Comparison of ENCODE assay signal across 8 mouse cellular contexts in genomic region chr16:50529511-50530416, GRCm38 (mm10).
A peak's percentile ranks its signal among the peaks of the same experiment; 100 is the strongest.
DNase-seq lines count a peak whose midpoint lies in the region; ATAC-seq and TF ChIP-seq lines count a peak whose summit lies in the region.

No protein-coding gene starts in this region.

- peak; percentile 76 for ATAC-seq in hindbrain, embryonic 11.5 days (ENCODE audit: low FRiP score)
- ATAC-seq in lung, embryonic 16.5 days (ENCODE audit: low read depth), result peak; percentile 72

- peaks cover 0 to 7% of the 10 kb centered on the region in 2 experiments; a peak in 2 of 4 replicates for H3K36me3 ChIP-seq in MEL (ENCODE audit: control insufficient read depth in 1 of 2, insufficient read depth in 2 of 2, low read length in 2 of 2)
- H3K36me3 ChIP-seq in hindbrain, embryonic 11.5 days (ENCODE audit: control insufficient read depth, insufficient read depth, low read length), result no peaks in the 10 kb centered on the region
- H3K36me3 ChIP-seq in lung, embryonic 16.5 days (ENCODE audit: control insufficient read depth, insufficient read depth, low read length), result no peaks in the 10 kb centered on the region
- H3K36me3 ChIP-seq in thymus, adult 2 months (ENCODE audit: control insufficient read depth, insufficient read depth, low read length), result no peaks in the 10 kb centered on the region

- WGBS in cerebellum, adult 2 months, result under 1% methylated on average over 46 of the region's 46 CpGs
- WGBS in hindbrain, embryonic 11.5 days, result under 1% methylated on average over 46 of the region's 46 CpGs
- under 1% methylated on average over 46 of the region's 46 CpGs for WGBS in lung, embryonic 16.5 days
- WGBS in thymus, adult 2 months, result 1% methylated on average over 46 of the region's 46 CpGs

- peak overlapping the region; percentile 82 to 85 for H3K4me3 ChIP-seq in MEL (ENCODE audit: control insufficient read depth in 1 of 2, insufficient read depth in 1 of 2, low read depth in 2 of 2, low read length in 2 of 2)
- H3K4me3 ChIP-seq in cerebellum, adult 2 months (replicated peaks; ENCODE audit: insufficient read depth, low read depth, low read length), result peak overlapping the region; percentile 74
- H3K4me3 ChIP-seq in hindbrain, embryonic 11.5 days (ENCODE audit: low read depth, low read length), result peak overlapping the region; percentile 67
- peak overlapping the region; percentile 74 for H3K4me3 ChIP-seq in lung, embryonic 16.5 days (ENCODE audit: low read length)
- peak overlapping the region; percentile 70 for H3K4me3 ChIP-seq in thymus, adult 2 months (ENCODE audit: control insufficient read depth, insufficient read depth, low read length)

- H3K27ac ChIP-seq in MEL (ENCODE audit: control insufficient read depth, low read depth, low read length), result peak overlapping the region; percentile 87
- H3K27ac ChIP-seq in cerebellum, adult 2 months (ENCODE audit: insufficient read depth, low read length), result no peak overlapping the region
- peak overlapping the region; percentile 83; the same call in 1 of the 2 replicates for H3K27ac ChIP-seq in hindbrain, embryonic 11.5 days (ENCODE audit: low read depth, low read length)
- H3K27ac ChIP-seq in lung, embryonic 16.5 days (ENCODE audit: low read length), result peak overlapping the region; percentile 95
- no peak overlapping the region for H3K27ac ChIP-seq in thymus, adult 2 months (ENCODE audit: control insufficient read depth, insufficient read depth, low read length)

- no peak for TF ChIP-seq EP300 in MEL (IDR thresholded peaks at IDR 0.05; ENCODE audit: low read depth in 1 of 2, low read length in 2 of 2)

- H3K9me3 ChIP-seq in MEL (replicated peaks; ENCODE audit: insufficient read depth, low read length), result no peaks in the 10 kb centered on the region
- no peaks in the 10 kb centered on the region for H3K9me3 ChIP-seq in hindbrain, embryonic 11.5 days (ENCODE audit: control insufficient read depth, low read length)
- H3K9me3 ChIP-seq in lung, embryonic 16.5 days (ENCODE audit: control insufficient read depth, low read length), result no peaks in the 10 kb centered on the region

- peaks cover 44% of the 10 kb centered on the region for H3K79me2 ChIP-seq in MEL (ENCODE audit: control insufficient read depth, insufficient read depth, low read length, poor library complexity)

- DNase-seq in MEL (ENCODE audit: low read depth, low spot score), result peak; percentile 84
- DNase-seq in cerebellum, adult 2 months, result peak; percentile 86 to 91
- peak; percentile 68 to 92 for DNase-seq in frontal cortex, adult 2 months (ENCODE audit: extremely low spot score in 1 of 2, low spot score in 1 of 2)
- DNase-seq in hindbrain, embryonic 11.5 days (ENCODE audit: low spot score), result peak; percentile 96
- DNase-seq in layer of hippocampus, adult 9-11 months, result peak; percentile 79
- peak; percentile 74 for DNase-seq in ovary, adult 18-20 months (ENCODE audit: low spot score)
- peak; percentile 73 for DNase-seq in thymus, adult 2 months

- peak; percentile 56 for TF ChIP-seq RAD21 in MEL (IDR thresholded peaks at IDR 0.05; ENCODE audit: low read depth, low read length)

- peaks cover 0 to 12% of the 10 kb centered on the region in 2 experiments; a peak in 3 of 4 replicates for H3K4me1 ChIP-seq in MEL (ENCODE audit: control insufficient read depth in 1 of 2, insufficient read depth in 2 of 2, low read length in 2 of 2)
- H3K4me1 ChIP-seq in cerebellum, adult 2 months (ENCODE audit: control insufficient read depth, insufficient read depth, low read length), result no peaks in the 10 kb centered on the region
- no peaks in the 10 kb centered on the region for H3K4me1 ChIP-seq in hindbrain, embryonic 11.5 days (replicated peaks; ENCODE audit: control insufficient read depth, insufficient read depth, low read length)
- H3K4me1 ChIP-seq in lung, embryonic 16.5 days (replicated peaks; ENCODE audit: control insufficient read depth, insufficient read depth, low read length), result 0 out of 2 replicates have a peak, but pooled peaks cover 2% of the 10 kb centered on the region
- H3K4me1 ChIP-seq in thymus, adult 2 months (replicated peaks; ENCODE audit: control insufficient read depth, insufficient read depth, low read length), result peaks cover 10% of the 10 kb centered on the region

- TF ChIP-seq CTCF in MEL (IDR thresholded peaks at IDR 0.05 in 2 of 3, conservative IDR thresholded peaks at IDR 0.05 in 1 of 3; ENCODE audit: control insufficient read depth in 1 of 3, insufficient read depth in 1 of 3, low read depth in 2 of 3, low read length in 3 of 3, poor library complexity in 1 of 3, severe bottlenecking in 1 of 3), result peak; percentile 78 to 93 (median 82)
- TF ChIP-seq CTCF in cerebellum, adult 2 months (IDR thresholded peaks at IDR 0.05; ENCODE audit: borderline replicate concordance, insufficient read depth, low read depth, low read length), result peak; percentile 75
- peak; percentile 91 for TF ChIP-seq CTCF in thymus, adult 2 months (IDR thresholded peaks at IDR 0.05; ENCODE audit: borderline replicate concordance, control insufficient read depth, extremely low read depth, insufficient read depth, low read length, poor library complexity)

- H3K27me3 ChIP-seq in MEL (ENCODE audit: control insufficient read depth in 1 of 2, insufficient read depth in 2 of 2, low read length in 2 of 2), result no peaks in the 10 kb centered on the region
- no peaks in the 10 kb centered on the region for H3K27me3 ChIP-seq in cerebellum, adult 2 months (ENCODE audit: control insufficient read depth, insufficient read depth, low read length)
- no peaks in the 10 kb centered on the region for H3K27me3 ChIP-seq in hindbrain, embryonic 11.5 days (ENCODE audit: control insufficient read depth, insufficient read depth, low read length)
- H3K27me3 ChIP-seq in lung, embryonic 16.5 days (ENCODE audit: control insufficient read depth, insufficient read depth, low read depth, low read length), result no peaks in the 10 kb centered on the region
- no peaks in the 10 kb centered on the region for H3K27me3 ChIP-seq in thymus, adult 2 months (ENCODE audit: control insufficient read depth, insufficient read depth, low read length)

- peak in 1 of 2 experiments; percentile 37; a peak in 1 of 4 replicates for TF ChIP-seq POLR2A in MEL (IDR thresholded peaks at IDR 0.05; ENCODE audit: control insufficient read depth in 1 of 2, insufficient read depth in 1 of 2, low read depth in 1 of 2, low read length in 2 of 2, poor library complexity in 1 of 2)
- no peak for TF ChIP-seq POLR2A in cerebellum, adult 2 months (IDR thresholded peaks at IDR 0.05; ENCODE audit: borderline replicate concordance, insufficient read depth, low read length)
- no peak; the same call in 1 of the 2 replicates for TF ChIP-seq POLR2A in thymus, adult 2 months (IDR thresholded peaks at IDR 0.05; ENCODE audit: control insufficient read depth, extremely low read depth, insufficient read depth, low read length, poor library complexity)

- peak overlapping the region; percentile 88 for H3K9ac ChIP-seq in MEL (ENCODE audit: control insufficient read depth, low read depth, low read length, poor library complexity, severe bottlenecking)
- H3K9ac ChIP-seq in hindbrain, embryonic 11.5 days (ENCODE audit: low read depth, low read length), result peak overlapping the region; percentile 83
- peak overlapping the region; percentile 85 for H3K9ac ChIP-seq in lung, embryonic 16.5 days (ENCODE audit: low read length)

- peak overlapping the region; percentile 93 for H3K4me2 ChIP-seq in hindbrain, embryonic 11.5 days (replicated peaks; ENCODE audit: low read depth, low read length)
- H3K4me2 ChIP-seq in lung, embryonic 16.5 days (ENCODE audit: low read depth, low read length), result peak overlapping the region; percentile 93

TF ChIP-seq in MEL, 35 proteins besides CTCF, POLR2A, EP300 and RAD21 (continues in another document):
- TF ChIP-seq TCF12 (IDR thresholded peaks at IDR 0.05; ENCODE audit: low read depth, low read length) (peak; percentile 18; the same call in 1 of the 2 replicates), TBP (IDR thresholded peaks at IDR 0.05; ENCODE audit: low read depth, low read length) (peak; percentile 58; the same call in 1 of the 2 replicates), POLR2AphosphoS5 (IDR thresholded peaks at IDR 0.05; ENCODE audit: borderline replicate concordance, low read depth, low read length) (no peak), MAZ (IDR thresholded peaks at IDR 0.05; ENCODE audit: low read depth, low read length) (peak; percentile 51; the same call in 1 of the 2 replicates), TAL1 (IDR thresholded peaks at IDR 0.05; ENCODE audit: low read length) (no peak), USF2 (IDR thresholded peaks at IDR 0.05; ENCODE audit: borderline replicate concordance in 1 of 2, insufficient read depth in 1 of 2, low read depth in 1 of 2, low read length in 2 of 2) (no peak), GABPA (IDR thresholded peaks at IDR 0.05; ENCODE audit: low read depth, low read length) (no peak), CHD1 (IDR thresholded peaks at IDR 0.05; ENCODE audit: low read depth, low read length) (no peak), POLR2AphosphoS2 (IDR thresholded peaks at IDR 0.05; ENCODE audit: low read length) (no peak), MEF2A (IDR thresholded peaks at IDR 0.05; ENCODE audit: extremely low read depth, insufficient replicate concordance, low read depth, low read length, poor library complexity, severe bottlenecking) (no peak), MAFK (IDR thresholded peaks at IDR 0.05; ENCODE audit: borderline replicate concordance, low read depth, low read length) (no peak), MXI1 (IDR thresholded peaks at IDR 0.05; ENCODE audit: low read depth, low read length) (0 out of 2 replicates have a peak, but pooled peaks have one; percentile 35), MYC (IDR thresholded peaks at IDR 0.05; ENCODE audit: low read depth, low read length) (no peak), ZC3H11A (IDR thresholded peaks at IDR 0.05; ENCODE audit: low read depth, low read length) (no peak), ZNF384 (IDR thresholded peaks at IDR 0.05; ENCODE audit: low read depth, low read length) (peak; percentile 95), NELFE (IDR thresholded peaks at IDR 0.05; ENCODE audit: low read depth, low read length) (0 out of 2 replicates have a peak, but pooled peaks have one; percentile 5), GATA1 (IDR thresholded peaks at IDR 0.05; ENCODE audit: low read depth, low read length) (no peak), NRF1 (IDR thresholded peaks at IDR 0.05; ENCODE audit: insufficient read depth, low read depth, low read length, poor library complexity, severe bottlenecking) (no peak), ZMIZ1 (IDR thresholded peaks at IDR 0.05; ENCODE audit: low read depth, low read length) (no peak), BHLHE40 (IDR thresholded peaks at IDR 0.05; ENCODE audit: borderline replicate concordance, low read depth, low read length) (no peak), CHD2 (IDR thresholded peaks at IDR 0.05; ENCODE audit: low read length) (no peak), SIN3A (IDR thresholded peaks at IDR 0.05; ENCODE audit: low read length) (no peak; the same call in 1 of the 2 replicates), SMC3 (IDR thresholded peaks at IDR 0.05; ENCODE audit: low read depth, low read length) (peak; percentile 57), MYB (IDR thresholded peaks at IDR 0.05; ENCODE audit: low read depth, low read length) (no peak)

Comparison
In these comparisons a context has a peak if more than half of its experiments do, and no peak if none do; other contexts are left out.
1. H3K27ac ChIP-seq: peak in MEL (single experiment), hindbrain, embryonic 11.5 days (single experiment) and lung, embryonic 16.5 days (single experiment); none in cerebellum, adult 2 months (single experiment) and thymus, adult 2 months (single experiment).
2. Peak in every context shown above with its lines, with median percentiles within 50 percentile points of each other: DNase-seq, H3K4me3 ChIP-seq, H3K9ac ChIP-seq and CTCF ChIP-seq.